Mouse (Mus musculus) erythroblast, embryonic 14.5 days (primary cell): Measurements from ENCODE around the gene Adck1. TPM values are rescaled to one million over a fixed set of nuclear protein-coding genes. Genes with fewer than 3 reads are reported as not detected.

Source experiments
- H3K27me3 ChIP-seq: 2 replicates; pipeline ENCODE4 v1.6.1; 2012; ENCODE audit warnings: inconsistent platforms; ENCODE audit not compliant: control insufficient read depth
- H3K36me3 ChIP-seq: 2 replicates; pipeline ENCODE4 v1.6.1; 2012; ENCODE audit warnings: mild to moderate bottlenecking, inconsistent platforms; ENCODE audit not compliant: control insufficient read depth
- H3K4me1 ChIP-seq: 2 replicates; pipeline ENCODE4 v1.6.1; 2012; ENCODE audit warnings: inconsistent platforms; ENCODE audit not compliant: control insufficient read depth
- H3K4me3 ChIP-seq: replicated peaks from 2 replicates; pipeline ENCODE3; 2012; ENCODE audit warnings: moderate library complexity, mild to moderate bottlenecking, inconsistent platforms
- H3K9me3 ChIP-seq: 2 replicates; pipeline ENCODE4 v1.6.1; 2012; ENCODE audit warnings: low read length, inconsistent platforms, mixed read lengths; ENCODE audit not compliant: control insufficient read depth
- GATA1 ChIP-seq: IDR thresholded peaks from 2 replicates; pipeline ENCODE4 v1.6.1; 2012; ENCODE audit warnings: low read length, inconsistent platforms, mixed read lengths
- TAL1 ChIP-seq: IDR thresholded peaks from 3 replicates; pipeline ENCODE4 v1.6.1; 2012; ENCODE audit warnings: low read length, inconsistent platforms, mixed read lengths
- polyA plus RNA-seq: library from polyadenylated mRNA; stranded (reverse); fragments of >175 nt; gene quantifications from 2 replicates; pipeline ENCODE4 v1.2.3, GENCODE M21; 2012

Gene Adck1
- polyA plus RNA-seq, 1 experiment, result 0.12 TPM

- Histone ChIP-seq H3K27me3 (no peaks in the 10 kb centered on the region), H3K4me1 (no peaks in the 10 kb centered on the region), H3K4me3 (no peak overlapping the region), H3K9me3 (no peaks in the 10 kb centered on the region), H3K36me3 (peaks cover 3% of the 10 kb centered on the region)
- TF ChIP-seq GATA1 (no peak), TAL1 (no peak)
Measured at GRCm38 (mm10) chr12:88444040-88444439, 83.7 kb downstream of the Adck1 start.

GRCm38 (mm10) chr12:88445471-88445870 is 85.1 kb downstream of the Adck1 start:
- peaks cover 3% of the 10 kb centered on the region for H3K36me3 ChIP-seq
- TF ChIP-seq GATA1, result no peak
- TF ChIP-seq TAL1, result no peak

GRCm38 (mm10) chr12:88450658-88451563 is 90.6 kb downstream of the Adck1 start:
- Histone ChIP-seq H3K4me1 (no peaks in the 10 kb centered on the region; the same call in 1 of the 2 replicates), H3K36me3 (peaks cover 3% of the 10 kb centered on the region; the same call in 1 of the 2 replicates), H3K9me3 (no peaks in the 10 kb centered on the region), H3K4me3 (no peak overlapping the region), H3K27me3 (no peaks in the 10 kb centered on the region)
- TF ChIP-seq GATA1 (no peak), TAL1 (no peak)

More at GRCm38 (mm10) chr12:88445471-88445870, 85.1 kb downstream of the Adck1 start:
- H3K9me3 ChIP-seq, result no peaks in the 10 kb centered on the region
- no peaks in the 10 kb centered on the region for H3K27me3 ChIP-seq
- no peak overlapping the region for H3K4me3 ChIP-seq
- no peaks in the 10 kb centered on the region for H3K4me1 ChIP-seq

GRCm38 (mm10) chr12:88454701-88455410 is 94.5 kb downstream of the Adck1 start:
- H3K4me1 ChIP-seq, result peaks cover 11% of the 10 kb centered on the region
- H3K27me3 ChIP-seq, result no peaks in the 10 kb centered on the region
- H3K36me3 ChIP-seq, result no peaks in the 10 kb centered on the region; the same call in 1 of the 2 replicates
- H3K4me3 ChIP-seq, result no peak overlapping the region
- H3K9me3 ChIP-seq, result no peaks in the 10 kb centered on the region
- TF ChIP-seq GATA1 (no peak), TAL1 (no peak)

GRCm38 (mm10) chr12:88457021-88457420 is 96.7 kb downstream of the Adck1 start:
- TF ChIP-seq TAL1 (no peak), GATA1 (no peak)
- Histone ChIP-seq H3K9me3 (no peaks in the 10 kb centered on the region), H3K27me3 (no peaks in the 10 kb centered on the region), H3K36me3 (no peaks in the 10 kb centered on the region; the same call in 1 of the 2 replicates), H3K4me1 (peaks cover 12% of the 10 kb centered on the region), H3K4me3 (no peak overlapping the region)

- TF ChIP-seq TAL1, result no peak
- TF ChIP-seq GATA1, result no peak
- H3K36me3 ChIP-seq, result no peaks in the 10 kb centered on the region; the same call in 1 of the 2 replicates
Measured at GRCm38 (mm10) chr12:88458936-88459335, 98.6 kb downstream of the Adck1 start.

GRCm38 (mm10) chr12:88459461-88459860 is 99.1 kb downstream of the Adck1 start:
- no peak for TF ChIP-seq TAL1
- TF ChIP-seq GATA1, result no peak
- no peaks in the 10 kb centered on the region for H3K9me3 ChIP-seq
- H3K27me3 ChIP-seq, result no peaks in the 10 kb centered on the region
- no peaks in the 10 kb centered on the region; the same call in 1 of the 2 replicates for H3K36me3 ChIP-seq
- no peak overlapping the region for H3K4me3 ChIP-seq
- H3K4me1 ChIP-seq, result peaks cover 12% of the 10 kb centered on the region

More at GRCm38 (mm10) chr12:88458936-88459335, 98.6 kb downstream of the Adck1 start:
- peaks cover 12% of the 10 kb centered on the region for H3K4me1 ChIP-seq
- H3K9me3 ChIP-seq, result no peaks in the 10 kb centered on the region
- H3K27me3 ChIP-seq, result no peaks in the 10 kb centered on the region
- no peak overlapping the region for H3K4me3 ChIP-seq

- Histone ChIP-seq H3K36me3 (no peaks in the 10 kb centered on the region), H3K4me1 (peaks cover 12% of the 10 kb centered on the region), H3K4me3 (no peak overlapping the region), H3K27me3 (no peaks in the 10 kb centered on the region), H3K9me3 (no peaks in the 10 kb centered on the region)
- TF ChIP-seq TAL1, result no peak
- TF ChIP-seq GATA1, result no peak
Measured at GRCm38 (mm10) chr12:88461026-88461425, 100.7 kb downstream of the Adck1 start.

GRCm38 (mm10) chr12:88463588-88464290 is 103.4 kb downstream of the Adck1 start:
- Histone ChIP-seq H3K27me3 (no peaks in the 10 kb centered on the region), H3K4me1 (peaks cover 12% of the 10 kb centered on the region), H3K4me3 (no peak overlapping the region), H3K36me3 (no peaks in the 10 kb centered on the region), H3K9me3 (no peaks in the 10 kb centered on the region)
- TF ChIP-seq TAL1, result no peak
- no peak for TF ChIP-seq GATA1
